Mouse (Mus musculus) c-Kit-positive CD71-positive TER-119-positive erythroid progenitor cells, embryonic 14.5 days (primary cell): ENCODE measurements around the gene Lsm12.

Experiments used
- DNase-seq: peaks from one replicate; pipeline ENCODE4 v3.0.0-alpha.2; 2013; ENCODE audit warnings: low spot score

Lsm12 gene

DNA sequence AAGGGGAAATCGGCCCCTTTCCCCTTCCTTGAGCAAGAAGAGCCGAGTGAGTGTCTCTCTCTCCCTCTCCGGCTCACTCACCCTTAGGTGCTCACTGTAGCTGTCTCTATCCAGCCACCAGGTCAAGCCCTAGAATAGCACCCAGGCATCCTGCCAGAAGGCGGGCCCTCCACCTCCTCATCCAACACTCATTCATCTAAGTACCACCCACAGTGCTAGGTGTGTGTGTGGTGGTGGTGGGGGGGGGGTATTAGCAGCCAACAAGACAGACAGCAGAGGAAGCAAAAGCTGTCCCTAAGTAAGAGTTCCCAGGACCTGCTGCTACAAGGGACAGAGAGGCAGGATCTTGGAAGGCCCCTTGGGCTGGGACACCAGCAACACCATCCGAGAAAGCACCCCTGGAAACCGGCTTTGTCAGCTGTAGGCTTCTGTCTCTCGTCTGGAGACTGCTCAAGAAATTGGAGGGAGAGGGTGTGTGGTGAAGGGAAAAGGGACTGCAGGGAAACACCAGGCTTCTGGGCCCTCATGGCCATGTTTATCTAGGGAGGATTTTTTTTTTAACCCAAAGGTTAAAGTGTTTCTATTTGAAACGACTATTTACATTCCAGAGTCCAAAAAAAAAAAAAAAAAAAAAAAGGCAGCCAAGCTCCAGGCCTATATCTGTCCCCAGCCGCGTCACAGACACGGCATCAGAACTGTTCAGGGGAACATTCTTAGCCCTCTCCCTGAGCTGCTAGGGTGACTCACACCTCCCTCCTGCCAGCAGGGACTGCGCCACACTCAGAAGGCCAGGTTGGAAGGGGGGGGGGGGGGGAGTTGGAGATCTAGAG is 31.2 kb upstream of the Lsm12 start:
- DNase-seq = no peak

DNA sequence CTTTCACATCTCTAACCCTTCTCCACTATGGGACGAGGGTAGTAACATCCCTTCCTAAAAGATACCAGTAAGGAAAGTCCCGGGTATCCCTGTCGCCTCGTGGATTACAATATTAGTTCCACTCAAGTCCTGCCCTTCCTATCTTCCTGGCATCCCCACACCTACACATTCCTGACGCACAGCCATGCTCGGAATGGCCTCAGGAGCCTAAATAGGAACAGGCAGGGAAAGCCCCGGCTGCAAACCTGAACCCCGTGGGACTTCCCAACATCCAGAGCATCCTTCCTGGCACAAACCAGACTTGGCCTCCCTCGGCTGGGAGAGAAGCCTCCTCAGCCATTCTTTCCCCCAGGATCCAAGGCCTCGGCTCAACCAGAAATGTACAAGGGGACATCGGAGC is 30.4 kb upstream of the Lsm12 start:
- no peak for DNase-seq

DNA sequence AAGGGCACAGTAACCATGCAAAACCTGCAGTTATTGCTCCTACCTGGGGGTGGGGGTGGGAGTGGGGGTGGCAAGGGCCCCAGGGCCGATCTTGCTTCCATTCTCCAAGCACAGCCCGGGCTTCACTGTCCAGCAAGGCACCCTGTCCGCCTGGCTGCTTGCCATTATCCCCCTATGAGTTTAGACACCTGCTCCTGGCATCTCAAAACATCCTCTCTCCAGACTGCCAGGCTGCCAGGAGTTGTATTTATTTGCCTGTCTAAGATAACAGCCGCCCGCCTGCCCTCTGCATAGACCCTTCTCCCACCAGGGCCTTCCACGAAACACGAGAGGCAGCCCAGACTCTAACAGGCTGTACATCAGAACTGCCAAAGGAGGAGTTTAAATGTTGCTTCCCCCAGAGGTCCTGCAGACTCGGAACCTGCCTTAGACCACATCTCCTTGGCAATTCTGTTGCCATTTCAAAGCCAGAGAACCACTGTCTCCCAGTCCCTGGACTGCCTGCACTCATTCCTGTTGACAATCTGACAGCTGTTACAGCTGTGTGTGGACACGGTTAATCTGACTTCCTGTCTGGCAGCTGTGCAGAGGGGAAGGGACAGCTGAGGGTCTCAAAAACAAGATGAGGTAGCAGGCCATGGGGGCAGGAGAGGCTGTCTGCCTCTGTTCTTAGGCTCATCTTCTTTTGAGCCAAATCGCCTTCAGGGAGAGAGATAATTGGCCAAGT is 29.5 kb upstream of the Lsm12 start:
- DNase-seq = no peak

GRCm38 (mm10) chr11:102211936-102212341 is 26.8 kb upstream of the Lsm12 start:
- DNase-seq = no peak

DNA sequence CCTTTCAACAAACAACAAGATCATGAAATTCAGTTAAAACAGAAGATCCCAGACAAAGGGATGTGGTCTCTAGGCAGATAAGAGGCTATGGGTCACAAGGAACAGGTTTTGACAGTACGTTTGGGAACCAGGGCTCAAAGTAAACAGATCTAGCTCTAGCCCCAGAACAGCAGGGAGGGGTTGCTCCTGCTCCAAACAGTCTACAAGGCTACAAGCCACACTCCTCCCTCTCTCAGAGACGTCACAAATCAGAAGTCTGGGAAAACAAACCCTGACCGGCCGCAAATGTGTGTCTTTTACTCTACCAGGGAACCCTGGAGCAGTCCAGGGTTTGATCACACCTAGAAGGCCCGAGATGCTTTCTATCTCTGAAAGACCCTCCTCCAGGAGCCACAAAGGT is 25.9 kb upstream of the Lsm12 start:
- no peak for DNase-seq

- DNase-seq = no peak
Measured at GRCm38 (mm10) chr11:102210185-102210584, 25.1 kb upstream of the Lsm12 start.

DNA sequence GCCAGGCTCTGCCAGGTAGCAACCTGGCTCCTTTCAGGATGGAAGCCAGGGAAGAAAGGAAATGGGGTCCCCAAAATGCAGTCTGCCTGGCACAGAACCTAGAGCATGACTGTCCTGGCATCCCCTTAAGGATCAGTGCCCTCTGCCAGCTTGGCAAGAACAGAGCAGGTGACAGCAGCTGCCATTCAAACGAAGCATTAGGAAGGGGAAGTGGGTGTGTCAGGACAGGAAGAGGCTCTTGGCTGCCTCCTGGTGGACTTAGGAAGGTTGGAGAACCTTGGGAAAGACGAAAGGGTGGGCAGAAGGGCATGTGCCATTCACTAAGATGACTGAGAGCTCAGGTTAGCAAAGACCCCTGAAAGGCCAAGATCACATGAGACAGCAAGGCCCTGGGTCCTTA is 24.6 kb upstream of the Lsm12 start:
- no peak for DNase-seq

- no peak for DNase-seq
Measured at GRCm38 (mm10) chr11:102208846-102209245, 23.8 kb upstream of the Lsm12 start.

- no peak for DNase-seq
Measured at GRCm38 (mm10) chr11:102207825-102208777, 23.0 kb upstream of the Lsm12 start.

DNA sequence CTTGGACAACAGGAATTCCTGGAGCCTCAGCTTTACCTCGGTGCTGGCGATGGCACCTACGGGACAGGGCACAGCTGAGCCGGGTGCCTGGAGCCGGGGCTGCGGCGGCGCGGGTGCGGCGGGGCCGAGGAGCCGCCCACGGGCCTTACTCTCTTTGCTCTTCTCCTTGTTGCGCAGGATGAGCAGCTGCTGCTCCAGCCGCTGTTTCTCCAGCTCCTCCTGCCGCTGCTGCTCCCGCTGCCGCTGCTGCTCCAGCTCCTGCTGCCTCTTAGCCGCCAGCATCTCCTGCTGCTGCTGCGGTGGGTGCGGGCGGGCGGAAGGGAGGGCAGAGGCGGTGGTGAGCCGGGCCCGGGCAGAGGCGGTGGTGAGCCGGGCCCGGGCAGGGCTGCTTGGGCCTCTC is 21.4 kb upstream of the Lsm12 start:
- DNase-seq = no peak

- no peak for DNase-seq
Measured at GRCm38 (mm10) chr11:102201408-102201821, 16.3 kb upstream of the Lsm12 start.

GRCm38 (mm10) chr11:102199856-102200255 is 14.8 kb upstream of the Lsm12 start:
- DNase-seq = no peak

- no peak for DNase-seq
Measured at GRCm38 (mm10) chr11:102198245-102198644, 13.1 kb upstream of the Lsm12 start.

GRCm38 (mm10) chr11:102196018-102196797 is 11.1 kb upstream of the Lsm12 start:
- no peak for DNase-seq

DNA sequence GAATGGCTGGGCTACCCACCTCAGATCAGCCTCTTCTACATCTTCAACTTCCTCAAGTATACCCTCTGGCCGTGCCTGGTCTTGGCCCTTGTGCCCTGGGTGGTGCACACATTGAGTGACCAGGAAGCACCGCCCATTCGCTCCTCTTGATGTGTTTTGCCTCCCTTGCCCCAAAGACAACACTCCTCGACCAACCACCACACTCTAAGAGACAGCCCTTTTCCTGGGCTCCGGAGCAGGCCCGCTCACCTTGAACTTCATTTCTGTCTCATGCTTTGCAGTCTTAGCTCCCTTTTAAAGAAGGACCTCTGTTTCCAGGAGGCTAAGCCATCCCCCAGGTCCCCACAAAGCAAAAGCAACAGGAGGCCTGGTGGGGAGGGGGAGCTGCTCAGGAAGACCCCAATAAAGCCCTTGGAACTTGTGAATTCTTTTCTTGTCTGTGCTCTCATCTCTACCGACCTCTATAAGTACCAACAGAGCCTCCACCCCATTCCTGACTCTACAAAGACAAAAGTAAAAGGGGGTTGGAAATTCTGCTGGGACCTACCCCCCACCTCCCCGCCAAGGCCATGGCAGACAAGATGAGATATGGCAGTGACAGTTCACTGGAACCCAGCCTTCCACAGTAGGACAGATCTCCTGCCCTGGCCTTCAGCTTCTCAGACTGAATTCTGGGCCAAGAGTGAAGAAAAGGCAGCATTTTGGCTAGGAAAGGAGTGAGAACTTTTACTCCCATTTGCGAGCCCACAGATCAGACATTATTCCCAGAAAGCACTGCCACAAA is 8.8 kb upstream of the Lsm12 start:
- no peak for DNase-seq

DNA sequence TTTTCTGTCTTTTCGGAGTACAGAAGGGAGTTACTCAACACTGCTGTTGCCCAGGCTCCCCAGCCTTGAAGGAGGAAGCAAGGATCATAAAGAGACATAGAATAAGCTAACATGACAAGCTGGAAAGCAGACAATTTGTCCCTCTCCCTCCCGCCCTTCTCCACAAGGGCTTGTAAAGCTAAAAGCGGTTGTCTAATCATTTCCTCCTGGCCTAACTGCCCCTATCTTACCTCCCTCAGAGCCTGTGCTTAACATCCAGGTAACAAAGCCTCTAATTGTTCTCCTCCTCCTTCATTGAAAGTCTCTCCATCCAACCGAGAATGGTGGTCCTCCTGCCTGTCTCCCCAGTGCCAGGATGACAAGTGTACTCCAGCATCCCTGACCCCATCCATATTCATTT is 5.8 kb upstream of the Lsm12 start:
- no peak for DNase-seq

GRCm38 (mm10) chr11:102189461-102190436 is 4.7 kb upstream of the Lsm12 start, which contains the start of gene G6pc3:
Gene G6pc3, plus strand, starts transcription at chr11:102189620.
- peak; percentile 69 for DNase-seq

- no peak for DNase-seq
Measured at GRCm38 (mm10) chr11:102188980-102189379, 3.9 kb upstream of the Lsm12 start.

DNA sequence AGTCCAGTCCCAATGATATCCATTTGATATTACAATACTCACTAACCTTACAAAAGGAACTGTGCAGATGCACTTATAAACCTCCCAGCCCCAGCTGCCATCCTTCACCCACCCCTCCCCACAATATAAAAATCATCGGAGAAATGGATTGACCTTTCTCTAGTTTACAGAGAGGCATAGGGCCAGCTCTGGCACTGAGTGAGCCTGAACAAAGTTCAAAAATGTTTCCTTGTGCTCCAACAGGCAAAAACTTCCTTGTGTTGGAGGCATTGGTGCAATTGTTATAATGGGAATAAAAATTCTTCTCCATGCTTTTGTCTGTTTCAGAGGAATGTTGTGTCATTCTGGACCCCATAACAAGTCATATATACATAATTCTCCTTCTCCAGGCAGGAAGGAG is 1.1 kb upstream of the Lsm12 start:
- DNase-seq = no peak
